Mouse (Mus musculus) hindbrain, embryonic 12.5 days (tissue): Measurements from ENCODE around the gene Cygb. TPM values are rescaled to one million over a fixed set of nuclear protein-coding genes. Genes with fewer than 3 reads are reported as not detected.
"Not testable (repeated sequence)": the region's sequence is repeated elsewhere in the genome, so short reads cannot be mapped to it uniquely, and the experiment has no call there.

Experiments used
- ATAC-seq: fragments of 200-750 bp; cut with Nextera tagmentation; 2 replicates; pipeline ENCODE4 v1.8.0; 2017; ENCODE audit warnings: moderate TSS enrichment; ENCODE audit not compliant: low FRiP score
- H3K27ac ChIP-seq: fragments of 300-500 bp; sonication (generic); 2 replicates; pipeline ENCODE4 v1.5.1; 2016; ENCODE audit warnings: mild to moderate bottlenecking
- H3K27me3 ChIP-seq: fragments of 300-500 bp; sonication (generic); 2 replicates; pipeline ENCODE4 v1.6.1; 2016; ENCODE audit warnings: mild to moderate bottlenecking
- H3K36me3 ChIP-seq: fragments of 300-500 bp; sonication (generic); 2 replicates; pipeline ENCODE4 v1.6.1; 2016; ENCODE audit warnings: mild to moderate bottlenecking
- H3K4me1 ChIP-seq: fragments of 300-500 bp; sonication (generic); 2 replicates; pipeline ENCODE4 v1.6.1; 2016
- H3K4me2 ChIP-seq: fragments of 300-500 bp; sonication (generic); replicated peaks from 2 replicates; pipeline ENCODE4 v1.6.1; 2016; ENCODE audit warnings: mild to moderate bottlenecking
- H3K4me3 ChIP-seq: fragments of 300-500 bp; sonication (generic); 2 replicates; pipeline ENCODE4 v1.5.1; 2016; ENCODE audit warnings: mild to moderate bottlenecking
- H3K9ac ChIP-seq: fragments of 300-500 bp; sonication (generic); 2 replicates; pipeline ENCODE4 v1.6.1; 2016; ENCODE audit warnings: mild to moderate bottlenecking, moderate library complexity
- H3K9me3 ChIP-seq: fragments of 300-500 bp; sonication (generic); replicated peaks from 2 replicates; pipeline ENCODE4 v1.6.1; 2016; ENCODE audit warnings: mild to moderate bottlenecking
- WGBS: fragments of 180-500 bp; shearing (Covaris S2); methylation state at CpG from one replicate; pipeline ENCODE4 v1.1.7; 2016; 5-methylcytosine and 5-hydroxymethylcytosine counted together
- polyA plus RNA-seq: library from polyadenylated mRNA; unstranded; fragments of >200 nt; fragmentation: Nextera tagmentation; extraction: Ambion mirVana; gene quantifications from 2 replicates; pipeline ENCODE4 v1.2.1, GENCODE M21; 2016

Gene Cygb
- polyA plus RNA-seq, 1 experiment from 2014 or later = 4.5 TPM

GRCm38 (mm10) chr11:116641731-116642130 lies 12.4 kb downstream of the Cygb start:
- H3K27ac ChIP-seq = no peak overlapping the region
- no peak overlapping the region for H3K4me2 ChIP-seq
- H3K36me3 ChIP-seq = no peaks in the 10 kb centered on the region
- no peak overlapping the region for H3K4me3 ChIP-seq
- 70% methylated on average over 3 of the region's 3 CpGs for WGBS
- no peaks in the 10 kb centered on the region for H3K9me3 ChIP-seq
- H3K27me3 ChIP-seq = 0 out of 2 replicates have a peak, but pooled peaks cover 4% of the 10 kb centered on the region
- peaks cover 16% of the 10 kb centered on the region for H3K4me1 ChIP-seq
- no peak overlapping the region for H3K9ac ChIP-seq
- no peak for ATAC-seq

- no peak overlapping the region for H3K27ac ChIP-seq
- no peak overlapping the region for H3K4me2 ChIP-seq
- H3K4me1 ChIP-seq = peaks cover 16% of the 10 kb centered on the region
- ATAC-seq = no peak
- no peaks in the 10 kb centered on the region for H3K9me3 ChIP-seq
- no peak overlapping the region for H3K9ac ChIP-seq
- H3K36me3 ChIP-seq = no peaks in the 10 kb centered on the region
- H3K4me3 ChIP-seq = no peak overlapping the region
- 0 out of 2 replicates have a peak, but pooled peaks cover 3% of the 10 kb centered on the region for H3K27me3 ChIP-seq
- 47% methylated on average over 5 of the region's 5 CpGs for WGBS
These were observed 12.9 kb downstream of the Cygb start for GRCm38 (mm10) chr11:116641168-116641567.

GRCm38 (mm10) chr11:116636607-116637006 lies 17.5 kb downstream of the Cygb start:
- H3K9ac ChIP-seq, H3K27ac ChIP-seq, H3K27me3 ChIP-seq, H3K36me3 ChIP-seq, H3K4me3 ChIP-seq, H3K4me2 ChIP-seq, H3K4me1 ChIP-seq, ATAC-seq, H3K9me3 ChIP-seq: not testable (repeated sequence)
- 84% methylated on average over 8 of the region's 8 CpGs for WGBS

- Histone ChIP-seq H3K27me3 (no peaks in the 10 kb centered on the region), H3K9me3 (no peaks in the 10 kb centered on the region), H3K4me1 (peaks cover 6% of the 10 kb centered on the region; the same call in 1 of the 2 replicates), H3K9ac (no peak overlapping the region), H3K36me3 (no peaks in the 10 kb centered on the region), H3K27ac (no peak overlapping the region), H3K4me3 (no peak overlapping the region), H3K4me2 (no peak overlapping the region)
- WGBS = 80% methylated on average over 10 of the region's 10 CpGs
- ATAC-seq = no peak
These were observed 21.2 kb downstream of the Cygb start for GRCm38 (mm10) chr11:116632962-116633361.

- Histone ChIP-seq H3K4me3 (no peak overlapping the region), H3K36me3 (no peaks in the 10 kb centered on the region), H3K27ac (no peak overlapping the region), H3K4me2 (no peak overlapping the region), H3K9ac (0 out of 2 replicates have a peak overlapping the region, but pooled peaks have one; percentile 15), H3K9me3 (no peaks in the 10 kb centered on the region), H3K4me1 (peaks cover 6% of the 10 kb centered on the region; the same call in 1 of the 2 replicates), H3K27me3 (0 out of 2 replicates have a peak, but pooled peaks cover 5% of the 10 kb centered on the region)
- no peak for ATAC-seq
- 60% methylated on average over 12 of the region's 12 CpGs for WGBS
These were observed 23.7 kb downstream of the Cygb start for GRCm38 (mm10) chr11:116630171-116630965.

- Histone ChIP-seq H3K36me3 (no peaks in the 10 kb centered on the region), H3K4me1 (peaks cover 7% of the 10 kb centered on the region; the same call in 1 of the 2 replicates), H3K27me3 (peaks cover 14% of the 10 kb centered on the region), H3K9me3 (no peaks in the 10 kb centered on the region), H3K27ac (no peak overlapping the region), H3K4me2 (no peak overlapping the region), H3K9ac (no peak overlapping the region), H3K4me3 (no peak overlapping the region)
- ATAC-seq = no peak
- 93% methylated on average over 6 of the region's 6 CpGs for WGBS
These were observed 24.6 kb downstream of the Cygb start for GRCm38 (mm10) chr11:116629472-116629871.

- Histone ChIP-seq H3K27ac (no peak overlapping the region), H3K9ac (no peak overlapping the region), H3K9me3 (no peaks in the 10 kb centered on the region), H3K4me2 (no peak overlapping the region), H3K4me3 (no peak overlapping the region), H3K4me1 (peaks cover 14% of the 10 kb centered on the region), H3K36me3 (no peaks in the 10 kb centered on the region), H3K27me3 (peaks cover 22% of the 10 kb centered on the region)
- peak; percentile 38; the same call in 1 of the 2 replicates for ATAC-seq
- 58% methylated on average over 9 of the region's 9 CpGs for whole genome bisulfite sequencing
These were observed 25.4 kb downstream of the Cygb start for GRCm38 (mm10) chr11:116628712-116629111.

GRCm38 (mm10) chr11:116627072-116628020 lies 26.8 kb downstream of the Cygb start:
- H3K4me3 ChIP-seq = no peak overlapping the region
- H3K27me3 ChIP-seq = peaks cover 35% of the 10 kb centered on the region
- ATAC-seq = no peak
- WGBS = 36% methylated on average over 10 of the region's 10 CpGs
- H3K9ac ChIP-seq = no peak overlapping the region
- no peak overlapping the region for H3K4me2 ChIP-seq
- no peaks in the 10 kb centered on the region for H3K9me3 ChIP-seq
- peaks cover 19% of the 10 kb centered on the region for H3K4me1 ChIP-seq
- no peaks in the 10 kb centered on the region for H3K36me3 ChIP-seq
- H3K27ac ChIP-seq = no peak overlapping the region

GRCm38 (mm10) chr11:116626299-116627071 lies 27.6 kb downstream of the Cygb start, which contains the start of gene Rhbdf2:
Gene Rhbdf2 (minus strand): TSS chr11:116627019.
- Histone ChIP-seq H3K4me3 (no peak within 1 kb of the TSS), H3K27me3 (peaks cover 43% of the 10 kb centered on the region), H3K9me3 (no peaks in the 10 kb centered on the region), H3K27ac (no peak within 1 kb of the TSS), H3K4me2 (no peak within 1 kb of the TSS), H3K36me3 (no peaks in the 10 kb centered on the region), H3K4me1 (peaks cover 23% of the 10 kb centered on the region), H3K9ac (no peak within 1 kb of the TSS)
- ATAC-seq = no peak
- WGBS = 73% methylated on average over 10 of the region's 10 CpGs

- Histone ChIP-seq H3K36me3 (no peaks in the 10 kb centered on the region), H3K4me2 (no peak overlapping the region), H3K9me3 (no peaks in the 10 kb centered on the region), H3K27me3 (peaks cover 51% of the 10 kb centered on the region), H3K9ac (no peak overlapping the region), H3K4me1 (peaks cover 31% of the 10 kb centered on the region), H3K4me3 (no peak overlapping the region), H3K27ac (no peak overlapping the region)
- 75% methylated on average over 17 of the region's 17 CpGs for WGBS
- ATAC-seq = no peak
These were observed 28.8 kb downstream of the Cygb start for GRCm38 (mm10) chr11:116625081-116626000.
